Mouse (Mus musculus) heart, postnatal 0 days (tissue): ENCODE measurements around the gene Col28a1.

Source experiments
- CTCF ChIP-seq: IDR thresholded peaks from 2 replicates; pipeline ENCODE4 v1.5.1; 2016; ENCODE audit warnings: antibody characterized with exemption, control low read depth, low read depth
- EP300 ChIP-seq: IDR thresholded peaks from 2 replicates; pipeline ENCODE4 v1.6.1; 2016; ENCODE audit warnings: antibody characterized with exemption, low read depth

GRCm38 (mm10) chr6:8176116-8176515, 16.3 kb downstream of the Col28a1 start:
- no peak for TF ChIP-seq CTCF
- no peak for TF ChIP-seq EP300
